Comparison of ENCODE assay signal across 22 mouse cellular contexts in the genomic region with DNA sequence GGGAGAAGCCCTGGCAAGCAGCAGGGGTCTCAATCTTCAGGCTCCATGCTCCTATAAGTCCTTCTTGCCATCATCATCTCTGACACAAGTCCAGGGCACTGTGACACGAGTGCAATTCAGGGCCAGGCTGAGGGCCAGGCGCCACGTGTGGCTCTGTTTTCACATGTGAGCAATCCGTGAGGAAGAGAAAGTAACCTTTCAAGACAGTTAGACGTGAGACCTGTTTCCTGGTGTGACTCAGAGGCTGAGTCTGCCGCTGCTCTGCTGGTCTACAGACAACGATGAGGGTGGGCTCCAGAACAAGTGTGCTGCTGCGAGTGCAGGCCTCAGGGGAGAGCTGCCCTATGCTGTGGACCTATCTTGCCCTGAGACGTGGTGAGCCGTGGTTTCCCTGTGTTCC. TPM values are rescaled to one million over a fixed set of nuclear protein-coding genes. Genes with fewer than 3 reads are reported as not detected.
DNase-seq lines count a peak whose midpoint lies in the region; ATAC-seq and TF ChIP-seq lines count a peak whose summit lies in the region.
"Had no signal": no experiment of that assay in that cellular context is flagged by ENCODE, and none has a peak within 500 bp of the region (broad histone marks: within the 10 kb centered on the region; RNA-seq: fewer than 3 reads in every experiment).

No protein-coding gene starts in this region.

- H3K27me3 ChIP-seq in heart, postnatal 0 days (ENCODE audit: control insufficient read depth, insufficient read depth, low read length): no peaks in the 10 kb centered on the region
- H3K27me3 ChIP-seq: heart, embryonic 15.5 days; hindbrain, embryonic 12.5 days; midbrain, embryonic 13.5 days; neural tube, embryonic 12.5 days had no signal

- no peak overlapping the region for H3K4me3 ChIP-seq in heart, postnatal 0 days (ENCODE audit: low read depth, low read length)
- H3K4me3 ChIP-seq in left cerebral cortex, adult 2 months: no peak overlapping the region
- H3K4me3 ChIP-seq: forebrain, embryonic 12.5 days; heart, embryonic 15.5 days; hindbrain, embryonic 12.5 days; midbrain, embryonic 13.5 days; neural tube, embryonic 12.5 days had no signal

- H3K27ac ChIP-seq in heart, postnatal 0 days (ENCODE audit: low read depth): peak overlapping the region; percentile 1; the same call in 1 of the 2 replicates
- H3K27ac ChIP-seq in left cerebral cortex, adult 2 months: no peak overlapping the region
- H3K27ac ChIP-seq: forebrain, embryonic 12.5 days; heart, embryonic 15.5 days; hindbrain, embryonic 12.5 days; midbrain, embryonic 13.5 days; neural tube, embryonic 12.5 days had no signal

- DNase-seq in heart, postnatal 0 days (ENCODE audit: low spot score): no peak
- no peak for DNase-seq in heart, adult 18-20 months
- peak; percentile 31 for DNase-seq in CD4-positive, CD25-positive, alpha-beta regulatory T cell, adult 2 months (ENCODE audit: low read depth, low spot score)
- DNase-seq in monocyte, adult 2 months (ENCODE audit: low read depth in 1 of 2, low spot score in 2 of 2): peak; percentile 10 to 16
- DNase-seq in left cerebral cortex, adult 2 months (ENCODE audit: extremely low spot score in 1 of 2, low spot score in 2 of 2): no peak
- DNase-seq in kidney, adult 18-20 months: no peak
- DNase-seq in adrenal gland, adult 2 months: no peak
- DNase-seq: cerebellum, adult 9-10 months; embryo, embryonic 11 days; kidney, postnatal 25 days; liver; liver, postnatal 0 days; lung, postnatal 36 days; right cerebral cortex, postnatal 25 days; thymus, postnatal 4 days had no signal

- TF ChIP-seq EP300 in heart, postnatal 0 days (IDR thresholded peaks at IDR 0.05; ENCODE audit: low read depth): no peak

- no peaks in the 10 kb centered on the region for H3K9me3 ChIP-seq in heart, postnatal 0 days (replicated peaks; ENCODE audit: control insufficient read depth, low read length)
- H3K9me3 ChIP-seq: forebrain, embryonic 12.5 days; heart, embryonic 15.5 days; hindbrain, embryonic 12.5 days; midbrain, embryonic 13.5 days; neural tube, embryonic 12.5 days had no signal

- TF ChIP-seq CTCF in heart, postnatal 0 days (IDR thresholded peaks at IDR 0.05; ENCODE audit: low read depth): no peak
- TF ChIP-seq CTCF in left cerebral cortex, adult 2 months (IDR thresholded peaks at IDR 0.05): no peak

- no peak for ATAC-seq in heart, postnatal 0 days (ENCODE audit: insufficient read depth, low read depth)
- ATAC-seq in granulocyte monocyte progenitor cell, adult 5-6 weeks (replicated peaks; ENCODE audit: poor library complexity, severe bottlenecking): peak; percentile 56
- ATAC-seq: intestine, postnatal 0 days; liver, postnatal 0 days; midbrain, embryonic 13.5 days had no signal

- no peak overlapping the region for H3K4me2 ChIP-seq in heart, postnatal 0 days (ENCODE audit: low read depth, low read length)
- H3K4me2 ChIP-seq: forebrain, embryonic 12.5 days; heart, embryonic 15.5 days; hindbrain, embryonic 12.5 days; midbrain, embryonic 13.5 days; neural tube, embryonic 12.5 days had no signal

- 59% methylated on average over 10 of the region's 10 CpGs for WGBS in heart, postnatal 0 days

- H3K4me1 ChIP-seq in heart, postnatal 0 days (ENCODE audit: control insufficient read depth, insufficient read depth): peaks cover 26% of the 10 kb centered on the region; the same call in 1 of the 2 replicates

- intact Hi-C loops in left cerebral cortex, adult 2 months (cut with DNase I): no loop called here

- no peak overlapping the region for H3K9ac ChIP-seq in heart, postnatal 0 days (replicated peaks; ENCODE audit: low read depth, low read length)
- H3K9ac ChIP-seq: forebrain, embryonic 12.5 days; heart, embryonic 15.5 days; hindbrain, embryonic 12.5 days; liver, postnatal 0 days; midbrain, embryonic 13.5 days had no signal

- no peaks in the 10 kb centered on the region; the same call in 1 of the 2 replicates for H3K36me3 ChIP-seq in heart, postnatal 0 days (replicated peaks; ENCODE audit: control insufficient read depth, insufficient read depth, low read length)
- H3K36me3 ChIP-seq: heart, embryonic 15.5 days had no signal

RNA-seq across cellular contexts. Expression of gene Garnl3, which starts 41.7 kb away (rescaled TPM):
- 4.0 and 6.3 TPM in 2 replicates for total RNA-seq in heart, postnatal 0 days (2014; rRNA removed; ENCODE audit: low replicate concordance)
- 6.1 TPM in 2 replicates for polyA plus RNA-seq in heart, postnatal 0 days (2015; fragmentation: Nextera tagmentation; extraction: Ambion mirVana)
- 1 to 10 TPM; 2.2 to 2.6 TPM for total RNA-seq in heart, adult 18-20 months (2021)
- not detected in 2 replicates for total RNA-seq in granulocyte monocyte progenitor cell, adult 5-6 weeks (2014; fragmentation: Nextera tagmentation)
- 0.13 TPM in 1 of 2 replicates, not detected in the other for total RNA-seq in granulocyte monocyte progenitor cell, adult 5-6 weeks (2017)
- total RNA-seq in left cerebral cortex, adult 2 months (2021): 100 to 1,000 TPM in 1 of 2 experiments, 10 to 100 TPM in 1; 94.7 to 129 TPM
- 10 to 100 TPM; 13.3 to 15.0 TPM for total RNA-seq in adrenal gland, adult 2 months (2021)
- polyA plus RNA-seq in adrenal gland, adult 2 months (2012; rRNA removed): 13.4 and 21.4 TPM in 2 replicates

RNA-seq across cellular contexts. Expression of gene Angptl2, which starts 42.7 kb away (rescaled TPM):
- total RNA-seq in heart, postnatal 0 days (2014; rRNA removed; ENCODE audit: low replicate concordance): 124 and 149 TPM in 2 replicates
- polyA plus RNA-seq in heart, postnatal 0 days (2015; fragmentation: Nextera tagmentation; extraction: Ambion mirVana): 58.0 and 66.5 TPM in 2 replicates
- 10 to 100 TPM; 38.7 to 43.8 TPM for total RNA-seq in heart, adult 18-20 months (2021)
- total RNA-seq in granulocyte monocyte progenitor cell, adult 5-6 weeks (2014; fragmentation: Nextera tagmentation): 0.92 and 1.6 TPM in 2 replicates
- total RNA-seq in granulocyte monocyte progenitor cell, adult 5-6 weeks (2017): 1.3 TPM in 2 replicates
- 1 to 10 TPM; 2.1 to 2.9 TPM for total RNA-seq in left cerebral cortex, adult 2 months (2021)
- 10 to 100 TPM; 24.0 to 48.3 TPM for total RNA-seq in adrenal gland, adult 2 months (2021)
- polyA plus RNA-seq in adrenal gland, adult 2 months (2012; rRNA removed): 32.5 and 35.7 TPM in 2 replicates

Comparison
In these comparisons a context has a peak if more than half of its experiments do, and no peak if none do; other contexts are left out.
1. DNase-seq: peak in CD4-positive, CD25-positive, alpha-beta regulatory T cell, adult 2 months (single experiment) and monocyte, adult 2 months (2 of 2); none in heart, postnatal 0 days (single experiment), heart, adult 18-20 months (0 of 2), left cerebral cortex, adult 2 months (0 of 2), kidney, adult 18-20 months (single experiment) and adrenal gland, adult 2 months (single experiment).
2. RNA of gene Garnl3, which starts 41.7 kb away (total RNA-seq): 94.7 to 129 TPM in left cerebral cortex, adult 2 months; 13.3 to 15.0 TPM in adrenal gland, adult 2 months, 4.0 to 6.3 TPM in heart, postnatal 0 days, 2.2 to 2.6 TPM in heart, adult 18-20 months and 0.13 TPM in granulocyte monocyte progenitor cell, adult 5-6 weeks; every median in the first group is over 4 times any median in the second.
3. RNA of gene Angptl2, which starts 42.7 kb away (total RNA-seq): 124 to 149 TPM in heart, postnatal 0 days, 24.0 to 48.3 TPM in adrenal gland, adult 2 months and 38.7 to 43.8 TPM in heart, adult 18-20 months; 2.1 to 2.9 TPM in left cerebral cortex, adult 2 months and 0.92 to 1.6 TPM in granulocyte monocyte progenitor cell, adult 5-6 weeks; every median in the first group is over 4 times any median in the second.